7 mouse cellular contexts compared by ENCODE assay signal in genomic region chr10:127059174-127059967, GRCm38 (mm10). TPM values are rescaled to one million over a fixed set of nuclear protein-coding genes. Genes with fewer than 3 reads are reported as not detected.
DNase-seq lines count a peak whose midpoint lies in the region; ATAC-seq lines count a peak whose summit lies in the region.

No protein-coding gene starts in this region.

- H3K9ac ChIP-seq in lung, embryonic 15.5 days: peak overlapping the region; percentile 68
- peak overlapping the region; percentile 97 for H3K9ac ChIP-seq in forebrain, embryonic 13.5 days
- peak overlapping the region; percentile 85 for H3K9ac ChIP-seq in limb, embryonic 13.5 days

- peaks cover 31% of the 10 kb centered on the region for H3K27me3 ChIP-seq in lung, embryonic 15.5 days
- H3K27me3 ChIP-seq in forebrain, embryonic 13.5 days: no peaks in the 10 kb centered on the region
- peaks cover 28% of the 10 kb centered on the region for H3K27me3 ChIP-seq in limb, embryonic 13.5 days

- DNase-seq in lung, postnatal 25 days (ENCODE audit: low spot score): no peak
- DNase-seq in cerebellum, adult 9-11 months: peak; percentile 63
- peak; percentile 69 for DNase-seq in testis, postnatal 10 days (ENCODE audit: low spot score)
- no peak for DNase-seq in gastrocnemius, postnatal 10 days

- peak overlapping the region; percentile 27 for H3K27ac ChIP-seq in lung, embryonic 15.5 days
- peak overlapping the region; percentile 96 for H3K27ac ChIP-seq in forebrain, embryonic 13.5 days
- H3K27ac ChIP-seq in limb, embryonic 13.5 days: peak overlapping the region; percentile 39; the same call in 1 of the 2 replicates

- H3K4me1 ChIP-seq in lung, embryonic 15.5 days: peaks cover 23% of the 10 kb centered on the region; the same call in 1 of the 2 replicates
- H3K4me1 ChIP-seq in forebrain, embryonic 13.5 days: peaks cover 36% of the 10 kb centered on the region
- peaks cover 18% of the 10 kb centered on the region for H3K4me1 ChIP-seq in limb, embryonic 13.5 days

- no peak for ATAC-seq in lung, embryonic 15.5 days (ENCODE audit: borderline replicate concordance, extremely low read depth, low FRiP score, low TSS enrichment)
- 0 out of 2 replicates have a peak, but pooled peaks have one; percentile 0 for ATAC-seq in forebrain, embryonic 13.5 days
- ATAC-seq in limb, embryonic 13.5 days (ENCODE audit: low FRiP score, low read depth): no peak

- WGBS in lung, embryonic 15.5 days: under 1% methylated on average over 59 of the region's 92 CpGs
- WGBS in forebrain, embryonic 13.5 days: 1% methylated on average over 31 of the region's 92 CpGs
- WGBS in limb, embryonic 13.5 days: under 1% methylated on average over 43 of the region's 92 CpGs

- peak overlapping the region; percentile 98 for H3K4me2 ChIP-seq in lung, embryonic 15.5 days
- peak overlapping the region; percentile 91 for H3K4me2 ChIP-seq in forebrain, embryonic 13.5 days
- peak overlapping the region; percentile 93 for H3K4me2 ChIP-seq in limb, embryonic 13.5 days (replicated peaks)

- H3K9me3 ChIP-seq in lung, embryonic 15.5 days: no peaks in the 10 kb centered on the region
- H3K9me3 ChIP-seq in forebrain, embryonic 13.5 days (replicated peaks): no peaks in the 10 kb centered on the region
- no peaks in the 10 kb centered on the region for H3K9me3 ChIP-seq in limb, embryonic 13.5 days

- peak overlapping the region; percentile 72 for H3K4me3 ChIP-seq in lung, embryonic 15.5 days
- H3K4me3 ChIP-seq in forebrain, embryonic 13.5 days: peak overlapping the region; percentile 92
- H3K4me3 ChIP-seq in limb, embryonic 13.5 days: peak overlapping the region; percentile 94

- peaks cover 16% of the 10 kb centered on the region for H3K36me3 ChIP-seq in lung, embryonic 15.5 days
- H3K36me3 ChIP-seq in forebrain, embryonic 13.5 days (ENCODE audit: poor library complexity, severe bottlenecking): peaks cover 37% of the 10 kb centered on the region
- peaks cover 31% of the 10 kb centered on the region for H3K36me3 ChIP-seq in limb, embryonic 13.5 days

RNA-seq across cellular contexts. Expression of gene March9, which starts 0.6 kb away (rescaled TPM):
- 0.61 and 0.86 TPM in 2 replicates for polyA plus RNA-seq in lung, embryonic 15.5 days (2015; fragmentation: Nextera tagmentation; extraction: Ambion mirVana)
- polyA plus RNA-seq in forebrain, embryonic 13.5 days (2015; fragmentation: Nextera tagmentation; extraction: Ambion mirVana): 4.0 and 4.5 TPM in 2 replicates
- polyA plus RNA-seq in limb, embryonic 13.5 days (2015; fragmentation: Nextera tagmentation; extraction: Ambion mirVana): 1.5 and 1.8 TPM in 2 replicates
- total RNA-seq in gastrocnemius, postnatal 10 days (2021): 1 to 10 TPM; 1.1 to 2.0 TPM

RNA-seq across cellular contexts. Expression of gene Cdk4, which starts 4.0 kb away (rescaled TPM):
- polyA plus RNA-seq in lung, embryonic 15.5 days (2015; fragmentation: Nextera tagmentation; extraction: Ambion mirVana): 1,786 and 1,890 TPM in 2 replicates
- polyA plus RNA-seq in forebrain, embryonic 13.5 days (2015; fragmentation: Nextera tagmentation; extraction: Ambion mirVana): 2,414 and 2,431 TPM in 2 replicates
- 2,027 and 2,061 TPM in 2 replicates for polyA plus RNA-seq in limb, embryonic 13.5 days (2015; fragmentation: Nextera tagmentation; extraction: Ambion mirVana)
- total RNA-seq in gastrocnemius, postnatal 10 days (2021): 100 to 1,000 TPM; 122 to 147 TPM

RNA-seq across cellular contexts. Expression of gene Tspan31, which starts 10.7 kb away (rescaled TPM):
- 161 and 175 TPM in 2 replicates for polyA plus RNA-seq in lung, embryonic 15.5 days (2015; fragmentation: Nextera tagmentation; extraction: Ambion mirVana)
- 133 and 141 TPM in 2 replicates for polyA plus RNA-seq in forebrain, embryonic 13.5 days (2015; fragmentation: Nextera tagmentation; extraction: Ambion mirVana)
- polyA plus RNA-seq in limb, embryonic 13.5 days (2015; fragmentation: Nextera tagmentation; extraction: Ambion mirVana): 174 and 188 TPM in 2 replicates
- 10 to 100 TPM; 29.7 to 32.0 TPM for total RNA-seq in gastrocnemius, postnatal 10 days (2021)

RNA-seq across cellular contexts. Expression of gene Cyp27b1, which starts 11.3 kb away (rescaled TPM):
- 0.16 and 0.25 TPM in 2 replicates for polyA plus RNA-seq in lung, embryonic 15.5 days (2015; fragmentation: Nextera tagmentation; extraction: Ambion mirVana)
- 0.06 TPM in 1 of 2 replicates, not detected in the other for polyA plus RNA-seq in forebrain, embryonic 13.5 days (2015; fragmentation: Nextera tagmentation; extraction: Ambion mirVana)
- polyA plus RNA-seq in limb, embryonic 13.5 days (2015; fragmentation: Nextera tagmentation; extraction: Ambion mirVana): 0.10 and 0.15 TPM in 2 replicates
- total RNA-seq in gastrocnemius, postnatal 10 days (2021): under 1 TPM; 0.45 to 0.49 TPM

RNA-seq across cellular contexts. Expression of gene Agap2, which starts 15.7 kb away (rescaled TPM):
- polyA plus RNA-seq in lung, embryonic 15.5 days (2015; fragmentation: Nextera tagmentation; extraction: Ambion mirVana): 0.05 and 0.07 TPM in 2 replicates
- 1.5 and 1.7 TPM in 2 replicates for polyA plus RNA-seq in forebrain, embryonic 13.5 days (2015; fragmentation: Nextera tagmentation; extraction: Ambion mirVana)
- polyA plus RNA-seq in limb, embryonic 13.5 days (2015; fragmentation: Nextera tagmentation; extraction: Ambion mirVana): 0.29 and 0.43 TPM in 2 replicates
- total RNA-seq in gastrocnemius, postnatal 10 days (2021): 1 to 10 TPM; 2.7 to 3.4 TPM

Comparison
In these comparisons a context has a peak if more than half of its experiments do, and no peak if none do; other contexts are left out.
1. H3K27ac ChIP-seq: peak in every context shown above with its lines; median percentile 96 in forebrain, embryonic 13.5 days; 39 in limb, embryonic 13.5 days; 27 in lung, embryonic 15.5 days.
2. DNase-seq: peak in cerebellum, adult 9-11 months (single experiment) and testis, postnatal 10 days (single experiment); none in lung, postnatal 25 days (single experiment) and gastrocnemius, postnatal 10 days (single experiment).
3. Peak in every context shown above with its lines, with median percentiles within 50 percentile points of each other: H3K4me2 ChIP-seq, H3K4me3 ChIP-seq and H3K9ac ChIP-seq.